Mouse (Mus musculus): Measurements from ENCODE around the gene Sgsm1.
A peak's percentile ranks its signal among the peaks of the same experiment; 100 is the strongest.
"Not testable (repeated sequence)": the region's sequence is repeated elsewhere in the genome, so short reads cannot be mapped to it uniquely, and the experiment has no call there.

The Sgsm1 gene

DNA sequence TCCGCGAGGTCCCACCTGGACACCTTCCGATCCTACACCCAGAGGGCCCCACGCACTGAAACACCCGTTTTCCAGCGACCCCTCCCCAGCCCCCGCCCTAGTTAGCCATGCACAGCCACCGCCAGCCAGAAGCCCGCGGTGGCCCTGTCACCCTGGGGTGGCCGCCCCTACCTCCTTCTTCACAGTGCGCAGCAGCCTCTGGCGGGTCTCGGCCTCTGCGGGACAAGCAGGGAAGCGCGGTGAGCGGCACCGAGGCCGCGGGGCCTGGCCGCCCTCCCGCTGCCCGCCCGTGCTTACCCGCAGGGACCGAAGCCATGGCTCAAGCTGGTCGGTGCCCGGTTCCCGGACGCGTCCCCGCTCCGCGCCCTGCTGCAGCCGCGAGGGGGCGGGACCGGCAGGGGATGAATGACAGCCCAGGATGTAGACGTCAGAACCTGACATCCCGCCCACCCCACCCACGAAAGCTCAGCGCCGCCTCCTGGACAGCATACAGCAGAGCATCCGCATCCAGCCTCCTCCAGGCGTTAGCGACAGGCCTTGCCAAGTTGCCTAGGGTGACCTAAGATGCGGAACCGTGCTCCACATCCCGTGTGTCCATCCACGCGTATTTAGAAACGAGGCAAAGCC, at the start of gene Sgsm1:
Sgsm1 (minus strand) TSS at position 410 of the 627 bp plus-strand sequence.
- peak; percentile 30 for DNase-seq (ENCODE audit: low spot score)

DNA sequence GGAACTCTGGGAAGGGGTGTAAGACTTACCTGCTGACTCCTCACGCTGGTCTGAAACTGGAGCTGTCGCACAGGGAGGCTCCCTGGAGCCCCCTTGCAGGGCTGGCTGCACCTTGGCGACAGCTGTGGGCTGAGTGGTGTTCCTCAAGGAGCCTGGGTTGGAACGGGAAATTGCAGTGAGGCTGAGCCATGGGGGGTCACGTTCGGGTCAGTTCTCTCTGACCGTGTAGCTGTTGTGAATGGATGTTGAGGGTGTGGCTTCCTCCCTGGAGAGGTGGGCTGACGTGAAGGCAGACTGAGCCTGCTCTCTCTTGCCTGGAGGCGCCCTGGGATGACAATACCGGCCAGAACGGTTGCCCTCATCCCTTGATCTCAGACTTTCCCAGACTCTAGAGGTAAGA, 48.2 kb upstream of the Sgsm1 start:
- no peak for DNase-seq (ENCODE audit: low spot score)

DNA sequence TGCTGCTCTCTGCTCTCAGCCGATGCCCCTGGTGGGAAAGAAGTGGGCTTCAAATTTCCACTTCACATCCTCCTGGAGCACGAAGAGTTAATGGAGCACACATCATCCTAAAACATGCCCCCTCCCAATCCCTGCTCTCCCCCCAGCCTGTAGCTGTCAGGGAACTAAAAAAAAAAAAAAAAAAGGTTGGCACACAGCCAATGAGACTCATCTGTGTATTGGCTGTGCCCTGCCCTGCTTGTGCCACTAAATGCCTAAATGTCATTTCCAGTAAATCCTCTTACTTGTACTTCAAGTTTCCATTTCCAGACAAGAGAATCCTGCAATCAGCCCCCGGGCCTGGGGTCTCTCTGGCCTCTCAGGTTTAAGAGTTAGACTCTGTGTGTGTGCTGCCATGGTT, 47.1 kb upstream of the Sgsm1 start:
- no peak for DNase-seq (ENCODE audit: low spot score)

DNA sequence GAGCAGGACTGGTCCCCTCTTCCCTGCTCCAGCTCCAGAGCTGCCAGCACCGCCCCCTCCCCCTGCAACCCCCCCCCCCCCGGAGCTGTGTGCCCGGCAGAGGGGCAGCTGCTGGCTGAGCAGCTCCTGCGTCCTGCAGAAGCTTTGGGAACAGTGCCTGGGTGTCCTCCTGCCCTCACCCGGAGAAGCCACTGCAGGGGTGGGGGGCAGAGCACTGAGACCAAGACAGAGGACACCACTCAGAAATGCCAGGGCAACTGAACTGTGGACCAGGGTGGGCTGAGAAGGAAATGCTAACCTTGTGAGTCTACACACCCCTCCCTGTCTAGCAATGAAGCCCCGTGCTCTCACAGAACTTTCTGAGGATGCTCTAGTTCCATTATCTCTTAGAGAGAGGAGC, 46.6 kb upstream of the Sgsm1 start, which contains the start of gene Aym1:
Aym1 (plus strand) TSS at position 109 of the 400 bp plus-strand sequence.
- no peak for DNase-seq (ENCODE audit: low spot score)

- no peak for DNase-seq (ENCODE audit: low spot score)
Measured at GRCm38 (mm10) chr5:113354311-113354710, 43.7 kb upstream of the Sgsm1 start.

DNA sequence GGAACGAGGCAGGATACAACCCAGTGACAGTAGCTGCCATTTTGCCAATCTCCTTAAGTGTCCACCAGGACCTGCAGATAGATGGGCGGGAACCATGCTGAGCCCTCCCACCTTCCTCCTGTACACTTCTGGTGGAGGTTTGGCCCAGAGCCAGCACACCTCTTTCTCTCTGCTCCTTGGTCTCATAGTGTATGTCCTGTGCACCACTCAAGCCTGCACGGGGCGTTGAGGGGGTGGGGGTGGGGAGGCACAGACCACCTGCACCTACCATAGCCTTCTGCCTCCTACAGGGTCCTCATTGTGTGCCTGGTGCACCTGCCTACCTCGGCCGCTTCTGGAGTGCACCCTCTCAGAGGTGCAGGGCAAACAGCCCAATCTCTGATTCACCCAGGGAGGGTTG, 42.0 kb upstream of the Sgsm1 start:
- no peak for DNase-seq (ENCODE audit: low spot score)

- DNase-seq (ENCODE audit: low spot score) = no peak
Measured at GRCm38 (mm10) chr5:113351768-113352167, 41.2 kb upstream of the Sgsm1 start.

- DNase-seq (ENCODE audit: low spot score) = no peak
Measured at GRCm38 (mm10) chr5:113349810-113350209, 39.2 kb upstream of the Sgsm1 start.

DNA sequence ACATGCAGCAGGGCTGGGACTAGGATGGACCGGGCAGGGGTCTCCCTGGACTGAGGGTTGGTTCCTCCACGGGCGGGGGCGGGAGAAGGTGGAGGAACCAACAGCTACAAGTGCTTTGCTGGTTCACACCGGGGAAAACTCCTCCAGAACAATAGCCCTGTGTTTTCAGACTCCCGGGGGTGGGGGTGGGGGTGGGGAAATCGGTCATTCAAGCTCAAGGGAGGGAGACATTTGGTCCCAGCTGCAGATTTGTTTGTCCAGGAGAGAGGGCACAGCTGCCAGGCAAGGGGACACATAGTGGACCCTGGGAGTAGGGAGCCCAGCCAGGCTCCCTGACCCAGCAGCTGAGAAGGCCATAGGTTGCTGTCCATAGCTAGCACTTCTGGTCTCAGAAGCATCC, 38.6 kb upstream of the Sgsm1 start:
- DNase-seq (ENCODE audit: low spot score) = no peak

GRCm38 (mm10) chr5:113348597-113348996, 38.0 kb upstream of the Sgsm1 start:
- DNase-seq (ENCODE audit: low spot score) = no peak

DNA sequence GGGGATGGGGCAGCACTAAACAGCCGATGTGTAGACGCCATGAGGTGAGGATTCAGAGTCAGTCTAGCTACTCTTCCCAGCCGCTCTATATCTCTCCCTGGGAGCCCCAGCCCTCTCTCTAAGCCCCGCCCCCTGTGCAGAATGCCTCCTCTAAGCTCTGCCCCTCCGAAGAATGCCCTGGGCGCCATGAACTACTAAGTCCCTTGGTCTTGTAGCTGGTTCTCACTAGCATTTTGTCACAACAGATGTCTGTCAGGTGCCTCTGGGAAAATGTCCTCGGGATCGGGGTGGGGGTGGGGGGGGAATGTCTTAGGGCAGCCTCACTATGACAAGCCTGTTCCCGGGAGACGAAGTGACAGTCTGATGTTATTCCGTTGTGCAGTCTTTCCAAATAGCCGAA, 37.0 kb upstream of the Sgsm1 start:
- DNase-seq (ENCODE audit: low spot score) = no peak

GRCm38 (mm10) chr5:113346651-113347050, 36.1 kb upstream of the Sgsm1 start:
- not testable (repeated sequence) for DNase-seq (ENCODE audit: low spot score)

- DNase-seq (ENCODE audit: low spot score) = no peak
Measured at GRCm38 (mm10) chr5:113345781-113346180, 35.2 kb upstream of the Sgsm1 start.

DNA sequence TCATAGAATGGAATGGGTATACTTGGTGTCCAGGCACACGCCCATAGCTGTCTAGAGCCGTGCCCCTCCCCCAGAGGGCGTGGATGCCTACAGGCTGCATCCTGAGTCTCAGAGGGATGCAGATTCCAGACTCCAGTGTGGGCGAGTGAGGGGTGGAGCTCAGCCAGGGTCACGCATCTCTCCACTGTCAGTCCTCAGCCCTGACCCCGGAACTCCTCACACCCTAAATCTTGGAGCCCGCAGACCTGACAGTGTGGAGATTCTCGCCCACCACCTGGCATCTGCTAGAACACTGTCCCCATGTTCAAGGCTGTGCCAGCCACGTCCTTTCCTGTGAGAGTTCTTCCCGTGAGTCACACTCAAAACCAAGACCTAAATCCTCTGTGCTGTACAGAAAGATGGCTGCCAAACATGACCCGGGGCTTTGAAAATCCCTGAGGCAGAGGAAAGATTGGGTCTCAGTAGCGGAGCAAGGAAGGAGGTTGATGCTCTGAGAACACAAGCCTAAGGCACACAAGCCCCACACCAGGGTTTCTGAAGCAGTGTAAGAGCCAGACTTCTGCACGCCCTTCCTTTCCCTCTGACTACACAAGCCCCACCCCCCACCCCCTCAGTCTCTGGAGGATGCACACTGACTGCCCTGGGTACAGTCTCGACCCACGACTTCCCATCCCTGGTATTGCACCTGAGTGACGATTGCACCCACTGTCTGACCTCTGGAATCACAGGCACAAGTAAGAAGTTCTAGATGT, 34.2 kb upstream of the Sgsm1 start:
- DNase-seq (ENCODE audit: low spot score) = no peak

DNA sequence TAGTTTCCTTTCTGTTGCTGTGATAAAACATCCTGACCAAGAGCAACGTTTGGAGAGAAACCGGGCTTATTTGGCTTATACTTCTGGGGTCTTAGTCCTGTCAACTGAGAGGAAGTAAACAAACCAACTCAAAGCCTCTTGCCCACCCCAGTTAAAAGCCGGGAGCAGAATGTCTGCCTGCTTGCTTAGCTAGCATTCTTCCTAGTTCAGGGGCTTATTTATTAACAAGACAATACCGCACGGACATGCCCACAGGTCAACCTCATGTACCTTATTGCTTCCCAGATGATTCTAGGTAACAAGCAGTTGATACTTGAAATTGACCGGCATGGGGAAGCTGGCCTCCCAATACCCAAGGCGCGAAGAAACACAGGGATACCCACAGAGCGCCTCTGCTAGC, 25.7 kb upstream of the Sgsm1 start:
- no peak for DNase-seq (ENCODE audit: low spot score)

GRCm38 (mm10) chr5:113335732-113336131, 25.1 kb upstream of the Sgsm1 start:
- no peak for DNase-seq (ENCODE audit: low spot score)

DNA sequence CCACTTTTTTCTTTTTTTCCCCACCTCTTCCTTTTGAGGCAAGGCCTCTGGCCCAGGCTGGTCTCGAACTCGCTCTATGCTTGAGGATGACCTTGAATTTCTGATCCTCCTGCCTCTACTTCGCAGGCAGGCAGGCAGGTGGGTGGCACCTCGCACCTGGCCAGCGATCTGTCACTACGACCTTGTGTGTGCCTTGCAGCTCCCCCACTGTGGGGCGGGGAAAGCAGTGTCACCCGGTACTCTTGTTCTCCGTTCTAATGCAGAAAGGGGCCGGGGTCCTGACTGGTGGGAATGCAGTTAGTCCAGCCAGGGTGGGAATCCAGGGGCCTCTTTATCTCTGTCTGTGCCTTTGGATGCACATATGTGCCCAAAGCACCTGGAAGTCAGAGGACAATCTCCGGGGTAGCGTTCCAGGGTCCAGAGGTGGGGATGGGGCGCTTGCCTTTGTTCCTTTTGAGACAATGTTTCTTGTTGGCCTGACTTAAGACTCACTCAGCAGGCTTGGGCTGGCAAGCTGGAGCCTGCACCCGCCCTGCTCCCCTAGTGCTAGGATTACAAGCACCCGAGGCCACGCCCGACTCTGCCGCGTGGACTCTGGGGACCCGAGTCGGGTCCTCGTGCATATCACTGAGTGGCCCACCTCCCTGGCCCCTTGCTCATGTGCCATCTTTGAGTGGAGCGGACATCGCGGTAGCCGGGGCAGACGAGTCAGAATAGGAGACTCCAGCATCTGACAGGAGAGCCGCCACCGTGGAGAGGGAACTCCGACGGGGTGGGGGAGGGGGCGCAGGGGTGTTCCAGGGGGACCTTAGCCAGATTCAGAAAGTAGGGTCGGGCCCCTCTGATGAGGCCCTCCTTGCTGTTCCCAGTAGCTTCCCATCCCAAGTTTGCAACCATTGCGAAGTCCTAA, 24.3 kb upstream of the Sgsm1 start:
- DNase-seq (ENCODE audit: low spot score) = peak; percentile 61

DNA sequence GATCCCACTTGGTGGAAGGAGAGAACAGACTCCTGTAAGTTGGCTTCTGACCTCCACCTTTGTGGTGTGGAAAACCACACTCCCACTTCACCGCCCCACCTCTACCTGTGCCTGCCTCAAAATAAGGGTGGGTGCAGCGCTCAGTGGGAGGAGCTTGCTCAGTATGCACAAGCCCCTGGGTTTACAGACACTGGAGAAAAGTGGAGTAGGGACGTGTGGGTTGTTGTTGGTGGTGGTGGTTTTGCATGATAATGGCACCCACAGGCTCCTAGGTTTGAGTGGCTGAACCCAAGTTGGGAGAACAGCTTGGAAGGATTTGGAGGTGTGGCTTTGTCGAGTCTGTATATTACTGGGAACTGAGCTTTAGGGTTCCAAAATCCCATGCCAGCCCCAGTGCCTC, 22.3 kb upstream of the Sgsm1 start:
- DNase-seq (ENCODE audit: low spot score) = no peak

- DNase-seq (ENCODE audit: low spot score) = peak; percentile 65
Measured at GRCm38 (mm10) chr5:113332239-113332638, 21.7 kb upstream of the Sgsm1 start.

DNA sequence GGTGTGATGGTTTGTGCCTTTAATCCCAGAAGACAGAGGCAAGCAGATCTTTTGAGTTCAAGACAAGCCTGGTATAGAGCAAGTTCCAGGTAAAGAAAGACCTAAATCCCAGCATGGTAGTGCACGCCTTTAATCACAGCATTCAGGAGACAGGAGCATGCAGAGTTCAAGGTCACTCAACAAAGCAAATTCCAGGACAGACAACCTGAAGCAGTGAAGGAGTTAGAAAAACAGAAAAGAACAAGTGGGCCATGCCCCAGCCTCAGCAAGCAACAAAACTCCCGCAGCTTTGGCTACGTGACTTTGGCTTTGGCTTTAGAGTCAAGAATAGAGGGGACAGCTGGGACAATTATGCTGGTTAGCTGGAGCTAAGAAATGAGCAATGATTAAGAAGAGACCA, 19.6 kb upstream of the Sgsm1 start:
- no peak for DNase-seq (ENCODE audit: low spot score)

DNA sequence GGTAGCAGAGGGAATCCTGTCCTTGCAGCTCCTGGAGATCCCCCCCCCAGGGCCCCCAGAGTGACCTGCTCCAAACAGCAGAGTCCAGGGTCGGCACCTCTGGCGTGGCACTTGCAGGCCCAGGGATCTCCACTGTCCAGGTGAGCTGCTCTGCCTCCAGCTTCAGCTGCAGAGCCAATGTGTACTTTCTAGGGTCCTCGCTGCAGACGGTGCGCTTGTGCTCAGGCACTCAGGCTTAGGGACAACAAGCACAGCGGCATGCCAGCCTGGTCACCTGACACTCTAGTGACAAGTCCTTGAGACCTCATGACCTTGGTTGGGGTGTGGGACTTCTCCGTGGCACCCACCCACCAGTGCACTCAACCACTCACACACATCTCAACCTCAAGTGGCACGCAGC, 18.9 kb upstream of the Sgsm1 start:
- no peak for DNase-seq (ENCODE audit: low spot score)

DNA sequence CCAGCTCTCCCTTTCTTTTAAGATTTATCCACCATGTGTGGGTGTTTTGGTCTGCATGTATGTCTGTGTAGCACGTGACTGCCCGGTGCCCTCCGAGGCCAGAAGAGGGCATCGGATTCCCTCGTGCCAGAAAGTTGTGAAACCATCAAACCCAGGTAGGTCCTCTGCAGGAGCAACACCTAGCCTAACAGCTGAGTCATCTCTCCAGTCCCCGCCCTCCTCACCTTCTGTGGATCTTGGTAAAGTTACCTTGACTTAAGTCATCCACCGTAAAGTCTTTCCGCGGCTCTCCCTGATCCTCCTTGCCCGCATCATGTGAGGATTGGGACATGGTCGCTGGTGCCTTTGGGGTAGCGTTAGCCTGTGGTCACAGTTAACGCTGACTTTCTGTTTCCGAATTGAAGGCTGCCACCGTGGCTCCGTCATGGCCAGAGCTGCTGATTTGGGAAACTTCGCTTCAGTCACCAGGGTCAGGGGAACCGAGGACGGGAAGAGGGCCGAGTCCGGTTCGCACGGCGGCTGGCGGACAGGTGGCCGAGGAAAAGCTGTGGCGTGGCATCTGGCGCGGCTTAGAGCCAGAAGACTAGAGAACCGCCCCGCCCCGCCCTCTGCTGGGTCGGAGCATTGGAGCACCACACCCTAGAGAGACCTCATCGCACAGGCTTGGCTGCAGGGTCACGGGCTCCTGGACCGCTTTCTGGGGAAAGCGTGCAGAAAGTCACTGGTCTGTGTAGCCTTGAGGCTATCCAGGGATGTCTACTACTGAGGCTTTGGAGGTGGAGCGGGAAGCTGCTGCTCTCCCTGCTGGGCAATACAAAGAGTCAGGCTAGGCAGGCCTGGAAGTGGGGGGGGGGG, 13.4 kb upstream of the Sgsm1 start:
- DNase-seq (ENCODE audit: low spot score) = no peak

Data from testis, postnatal 14 days (tissue).